Mouse (Mus musculus) MEL (cell line): ENCODE measurements around the gene Gm5114. TPM values are rescaled to one million over a fixed set of nuclear protein-coding genes. Genes with fewer than 3 reads are reported as not detected.

Experiments
- polyA plus RNA-seq, 2 experiments: library from polyadenylated mRNA; stranded (reverse) in 1 of 2; unstranded in 1 of 2; fragments of >175 nt in 1 of 2; fragments of >200 nt in 1 of 2; gene quantifications; 2 replicates each; pipeline versions ENCODE4 v1.2.1 to v1.2.4; 2012; ENCODE audit warnings: low replicate concordance in 2 of 2, low read depth in 1 of 2; ENCODE audit not compliant: insufficient read length in 2 of 2, insufficient read depth in 1 of 2, missing spikeins in 1 of 2
- total RNA-seq: library from RNA; depleted of rRNA; stranded (reverse); fragments of 300-350 nt; gene quantifications from 2 replicates; pipeline ENCODE4 v1.2.3, GENCODE M21; 2012; rRNA removed

Gm5114 gene
- total and polyA plus RNA-seq, 3 experiments = not detected

Other genes starting within 250 kb of the Gm5114 start
- gene Zfp619, start 104.6 kb upstream of the Gm5114 start, total RNA-seq = 0.62 and 0.75 TPM in 2 replicates
- 1 to 10 TPM in 1 of 2 experiments, not detected in 1; 1.3 TPM for gene Zfp619, start 104.6 kb upstream of the Gm5114 start, polyA plus RNA-seq